8 mouse cellular contexts compared by ENCODE assay signal in genomic region chr10:128231146-128231545, GRCm38 (mm10). TPM values are rescaled to one million over a fixed set of nuclear protein-coding genes. Genes with fewer than 3 reads are reported as not detected.
DNase-seq lines count a peak whose midpoint lies in the region; ATAC-seq and TF ChIP-seq lines count a peak whose summit lies in the region.

No protein-coding gene starts in this region.

- TF ChIP-seq POLR2A in ES-Bruce4 (IDR thresholded peaks at IDR 0.05; ENCODE audit: insufficient read depth, low read length) = no peak

- H3K9me3 ChIP-seq in heart, embryonic 12.5 days (replicated peaks) = no peaks in the 10 kb centered on the region
- no peaks in the 10 kb centered on the region for H3K9me3 ChIP-seq in ES-Bruce4 (replicated peaks; ENCODE audit: control insufficient read depth, insufficient read depth, low read length, poor library complexity, severe bottlenecking)
- no peaks in the 10 kb centered on the region for H3K9me3 ChIP-seq in hindbrain, embryonic 10.5 days
- H3K9me3 ChIP-seq in midbrain, embryonic 12.5 days = no peaks in the 10 kb centered on the region

- no peaks in the 10 kb centered on the region for H3K36me3 ChIP-seq in heart, embryonic 12.5 days
- H3K36me3 ChIP-seq in ES-Bruce4 (ENCODE audit: control insufficient read depth, insufficient read depth, low read length, poor library complexity, severe bottlenecking) = peaks cover 10% of the 10 kb centered on the region; the same call in 1 of the 2 replicates
- H3K36me3 ChIP-seq in hindbrain, embryonic 10.5 days = peaks cover 18% of the 10 kb centered on the region
- H3K36me3 ChIP-seq in midbrain, embryonic 12.5 days = no peaks in the 10 kb centered on the region

- H3K9ac ChIP-seq in heart, embryonic 12.5 days = peak overlapping the region; percentile 55
- peak overlapping the region; percentile 98 for H3K9ac ChIP-seq in ES-Bruce4 (ENCODE audit: low read depth, poor library complexity, severe bottlenecking)
- peak overlapping the region; percentile 63 for H3K9ac ChIP-seq in midbrain, embryonic 12.5 days (replicated peaks)

- H3K4me1 ChIP-seq in heart, embryonic 12.5 days (replicated peaks) = peaks cover 12% of the 10 kb centered on the region
- no peaks in the 10 kb centered on the region for H3K4me1 ChIP-seq in ES-Bruce4 (ENCODE audit: control insufficient read depth, insufficient read depth, low read length)
- H3K4me1 ChIP-seq in hindbrain, embryonic 10.5 days (replicated peaks) = peaks cover 22% of the 10 kb centered on the region
- H3K4me1 ChIP-seq in midbrain, embryonic 12.5 days = peaks cover 17% of the 10 kb centered on the region

- TF ChIP-seq EP300 in ES-Bruce4 (IDR thresholded peaks at IDR 0.05; ENCODE audit: insufficient read depth, low read depth, low read length) = no peak

- DNase-seq in heart, adult 18-20 months = no peak
- no peak for DNase-seq in hindbrain, embryonic 10.5 days (ENCODE audit: low spot score)
- no peak for DNase-seq in adipocyte (ENCODE audit: low spot score)
- no peak for DNase-seq in spleen, postnatal 10 days (ENCODE audit: low spot score in 2 of 2)
- DNase-seq in gastrocnemius, postnatal 25 days = no peak

- peak overlapping the region; percentile 90; the same call in 1 of the 2 replicates for H3K27ac ChIP-seq in heart, embryonic 12.5 days (ENCODE audit: poor library complexity, severe bottlenecking)
- peak overlapping the region; percentile 49; the same call in 1 of the 2 replicates for H3K27ac ChIP-seq in ES-Bruce4 (ENCODE audit: insufficient read depth, low read length)
- peak overlapping the region; percentile 99 for H3K27ac ChIP-seq in hindbrain, embryonic 10.5 days
- H3K27ac ChIP-seq in midbrain, embryonic 12.5 days (replicated peaks) = peak overlapping the region; percentile 92; the same call in 1 of the 2 replicates

- H3K27me3 ChIP-seq in heart, embryonic 12.5 days (replicated peaks) = no peaks in the 10 kb centered on the region; the same call in 1 of the 2 replicates
- no peaks in the 10 kb centered on the region for H3K27me3 ChIP-seq in ES-Bruce4 (ENCODE audit: control insufficient read depth, insufficient read depth, low read length, poor library complexity, severe bottlenecking)
- no peaks in the 10 kb centered on the region for H3K27me3 ChIP-seq in hindbrain, embryonic 10.5 days (ENCODE audit: insufficient read depth, poor library complexity, severe bottlenecking)
- no peaks in the 10 kb centered on the region for H3K27me3 ChIP-seq in midbrain, embryonic 12.5 days

- no peak for TF ChIP-seq CTCF in ES-Bruce4 (IDR thresholded peaks at IDR 0.05; ENCODE audit: low read depth, low read length)

- no peak for ATAC-seq in heart, embryonic 12.5 days (ENCODE audit: insufficient number of reproducible peaks, low FRiP score)
- ATAC-seq in midbrain, embryonic 12.5 days (ENCODE audit: low FRiP score, low read depth) = no peak

- H3K4me3 ChIP-seq in heart, embryonic 12.5 days = peak overlapping the region; percentile 82
- peak overlapping the region; percentile 34 for H3K4me3 ChIP-seq in ES-Bruce4 (ENCODE audit: low read depth, low read length)
- H3K4me3 ChIP-seq in hindbrain, embryonic 10.5 days = peak overlapping the region; percentile 85
- peak overlapping the region; percentile 77 for H3K4me3 ChIP-seq in midbrain, embryonic 12.5 days

- 22% methylated on average over 5 of the region's 5 CpGs for WGBS in heart, embryonic 12.5 days
- WGBS in hindbrain, embryonic 10.5 days = 44% methylated on average over 5 of the region's 5 CpGs
- 13% methylated on average over 5 of the region's 5 CpGs for WGBS in midbrain, embryonic 12.5 days

- H3K4me2 ChIP-seq in heart, embryonic 12.5 days = peak overlapping the region; percentile 80
- peak overlapping the region; percentile 57 for H3K4me2 ChIP-seq in midbrain, embryonic 12.5 days (replicated peaks)

RNA-seq across cellular contexts. Expression of gene Timeless, which starts 0.7 kb away (rescaled TPM):
- 37.6 and 44.5 TPM in 2 replicates for polyA plus RNA-seq in heart, embryonic 12.5 days (2016; fragmentation: Nextera tagmentation; extraction: Ambion mirVana)
- 1 to 10 TPM; 6.0 to 7.3 TPM for total RNA-seq in heart, adult 18-20 months (2021)
- polyA plus RNA-seq in ES-Bruce4 (2011; ENCODE audit: insufficient read depth, insufficient read length, low read depth, missing spikeins) = 57.7 and 64.1 TPM in 2 replicates
- polyA plus RNA-seq in hindbrain, embryonic 10.5 days (2016; fragmentation: Nextera tagmentation; extraction: Ambion mirVana) = 65.9 and 89.7 TPM in 2 replicates
- 54.9 and 58.4 TPM in 2 replicates for polyA plus RNA-seq in midbrain, embryonic 12.5 days (2016; fragmentation: Nextera tagmentation; extraction: Ambion mirVana)
- total RNA-seq in gastrocnemius, postnatal 25 days (2021) = 1 to 10 TPM; 2.0 to 3.5 TPM

RNA-seq across cellular contexts. Expression of gene Mip, which starts 5.5 kb away (rescaled TPM):
- not detected in 2 replicates for polyA plus RNA-seq in heart, embryonic 12.5 days (2016; fragmentation: Nextera tagmentation; extraction: Ambion mirVana)
- not detected for total RNA-seq in heart, adult 18-20 months (2021)
- 0.37 and 0.62 TPM in 2 replicates for polyA plus RNA-seq in ES-Bruce4 (2011; ENCODE audit: insufficient read depth, insufficient read length, low read depth, missing spikeins)
- polyA plus RNA-seq in hindbrain, embryonic 10.5 days (2016; fragmentation: Nextera tagmentation; extraction: Ambion mirVana) = 0.22 and 0.24 TPM in 2 replicates
- polyA plus RNA-seq in midbrain, embryonic 12.5 days (2016; fragmentation: Nextera tagmentation; extraction: Ambion mirVana) = 0.13 TPM in 1 of 2 replicates, not detected in the other
- total RNA-seq in gastrocnemius, postnatal 25 days (2021) = under 1 TPM in 1 of 2 experiments, not detected in 1; 0.13 TPM

RNA-seq across cellular contexts. Expression of gene Spryd4, which starts 19.5 kb away (rescaled TPM):
- polyA plus RNA-seq in heart, embryonic 12.5 days (2016; fragmentation: Nextera tagmentation; extraction: Ambion mirVana) = 35.7 and 36.4 TPM in 2 replicates
- 10 to 100 TPM; 37.9 to 45.9 TPM for total RNA-seq in heart, adult 18-20 months (2021)
- polyA plus RNA-seq in ES-Bruce4 (2011; ENCODE audit: insufficient read depth, insufficient read length, low read depth, missing spikeins) = 21.8 and 21.9 TPM in 2 replicates
- polyA plus RNA-seq in hindbrain, embryonic 10.5 days (2016; fragmentation: Nextera tagmentation; extraction: Ambion mirVana) = 27.3 and 27.5 TPM in 2 replicates
- polyA plus RNA-seq in midbrain, embryonic 12.5 days (2016; fragmentation: Nextera tagmentation; extraction: Ambion mirVana) = 21.4 and 24.1 TPM in 2 replicates
- 10 to 100 TPM; 31.0 to 35.6 TPM for total RNA-seq in gastrocnemius, postnatal 25 days (2021)

RNA-seq across cellular contexts. Expression of gene Apon, which starts 22.8 kb away (rescaled TPM):
- polyA plus RNA-seq in heart, embryonic 12.5 days (2016; fragmentation: Nextera tagmentation; extraction: Ambion mirVana) = 0.20 and 0.31 TPM in 2 replicates
- not detected for total RNA-seq in heart, adult 18-20 months (2021)
- 0.43 TPM in 1 of 2 replicates, not detected in the other for polyA plus RNA-seq in ES-Bruce4 (2011; ENCODE audit: insufficient read depth, insufficient read length, low read depth, missing spikeins)
- polyA plus RNA-seq in hindbrain, embryonic 10.5 days (2016; fragmentation: Nextera tagmentation; extraction: Ambion mirVana) = 0.54 and 0.56 TPM in 2 replicates
- polyA plus RNA-seq in midbrain, embryonic 12.5 days (2016; fragmentation: Nextera tagmentation; extraction: Ambion mirVana) = 0.21 and 0.92 TPM in 2 replicates
- not detected for total RNA-seq in gastrocnemius, postnatal 25 days (2021)

RNA-seq across cellular contexts. Expression of gene Gls2, which starts 36.9 kb away (rescaled TPM):
- 0.47 and 1.7 TPM in 2 replicates for polyA plus RNA-seq in heart, embryonic 12.5 days (2016; fragmentation: Nextera tagmentation; extraction: Ambion mirVana)
- 1 to 10 TPM in 1 of 2 experiments, under 1 TPM in 1; 0.25 to 1.4 TPM for total RNA-seq in heart, adult 18-20 months (2021)
- 24.3 and 30.9 TPM in 2 replicates for polyA plus RNA-seq in ES-Bruce4 (2011; ENCODE audit: insufficient read depth, insufficient read length, low read depth, missing spikeins)
- polyA plus RNA-seq in hindbrain, embryonic 10.5 days (2016; fragmentation: Nextera tagmentation; extraction: Ambion mirVana) = 0.57 and 0.93 TPM in 2 replicates
- 0.71 and 0.91 TPM in 2 replicates for polyA plus RNA-seq in midbrain, embryonic 12.5 days (2016; fragmentation: Nextera tagmentation; extraction: Ambion mirVana)
- under 1 TPM; 0.41 to 0.94 TPM for total RNA-seq in gastrocnemius, postnatal 25 days (2021)

Comparison
In these comparisons a context has a peak if more than half of its experiments do, and no peak if none do; other contexts are left out.
1. H3K27ac ChIP-seq: peak in every context shown above with its lines; median percentile 99 in hindbrain, embryonic 10.5 days; 92 in midbrain, embryonic 12.5 days; 90 in heart, embryonic 12.5 days; 49 in ES-Bruce4.
2. H3K4me3 ChIP-seq: peak in every context shown above with its lines; median percentile 85 in hindbrain, embryonic 10.5 days; 82 in heart, embryonic 12.5 days; 77 in midbrain, embryonic 12.5 days; 34 in ES-Bruce4.